In the genomic region with DNA sequence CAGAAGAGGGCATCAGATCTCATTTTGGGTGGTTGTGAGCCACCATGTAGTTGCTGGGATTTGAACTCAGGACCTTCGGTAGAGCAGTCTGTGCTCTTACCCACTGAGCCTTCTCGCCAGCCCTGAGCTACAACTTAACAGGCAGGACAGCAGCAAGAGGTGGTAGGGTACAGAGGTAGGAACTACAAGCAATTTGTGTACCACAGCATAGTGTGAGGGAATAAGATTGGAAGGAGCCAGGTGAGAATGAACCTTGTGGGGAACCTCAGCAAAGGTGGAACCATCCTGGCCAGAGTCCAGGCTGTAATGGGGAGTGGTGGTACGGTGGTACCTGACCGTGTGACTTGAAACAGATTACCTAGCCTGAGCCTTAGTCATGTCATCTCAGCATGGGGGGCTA, we compare ENCODE assay signal across 22 mouse cellular contexts. TPM values are rescaled to one million over a fixed set of nuclear protein-coding genes. Genes with fewer than 3 reads are reported as not detected.
DNase-seq lines count a peak whose midpoint lies in the region; TF ChIP-seq lines count a peak whose summit lies in the region.
"Had no signal": no experiment of that assay in that cellular context is flagged by ENCODE, and none has a peak within 500 bp of the region (broad histone marks: within the 10 kb centered on the region; RNA-seq: fewer than 3 reads in every experiment).

No protein-coding gene starts in this region.

- TF ChIP-seq CTCF in testis, adult 2 months (IDR thresholded peaks at IDR 0.05; ENCODE audit: control insufficient read depth, insufficient read depth, insufficient replicate concordance, low read depth, low read length), result no peak

- H3K4me3 ChIP-seq in testis, adult 2 months (ENCODE audit: control insufficient read depth, low read depth, low read length), result peak overlapping the region; percentile 55
- H3K4me3 ChIP-seq: embryonic facial prominence, embryonic 12.5 days; forebrain, embryonic 15.5 days; heart, embryonic 12.5 days; hindbrain, embryonic 15.5 days had no signal

- peaks cover 18% of the 10 kb centered on the region for H3K4me1 ChIP-seq in testis, adult 2 months (ENCODE audit: control insufficient read depth, insufficient read depth, low read length)

- H3K36me3 ChIP-seq in testis, adult 2 months (ENCODE audit: control insufficient read depth, insufficient read depth, low read length), result peaks cover 2% of the 10 kb centered on the region

- DNase-seq in cerebellum, adult 11-12 months, result peak; percentile 40
- no peak for DNase-seq in cerebellum, postnatal 10 days
- DNase-seq in gastrocnemius, postnatal 10 days, result peak; percentile 5
- DNase-seq in gastrocnemius, adult 8-10 months (ENCODE audit: low spot score in 2 of 2), result no peak
- DNase-seq in kidney, postnatal 10 days, result peak; percentile 18
- DNase-seq in kidney, adult 18-20 months, result no peak
- no peak for DNase-seq in testis, postnatal 10 days (ENCODE audit: low spot score)

- no peaks in the 10 kb centered on the region for H3K27me3 ChIP-seq in testis, adult 2 months (ENCODE audit: control insufficient read depth, insufficient read depth, low read length)
- H3K27me3 ChIP-seq: embryonic facial prominence, embryonic 12.5 days; forebrain, embryonic 15.5 days; heart, embryonic 12.5 days; hindbrain, embryonic 15.5 days; Patski had no signal

- H3K27ac ChIP-seq in testis, adult 2 months (ENCODE audit: control insufficient read depth, insufficient read depth, low read depth, low read length), result no peak overlapping the region
- H3K27ac ChIP-seq: embryonic facial prominence, embryonic 12.5 days; forebrain, embryonic 15.5 days; hindbrain, embryonic 15.5 days had no signal

- no peak for TF ChIP-seq POLR2A in testis, adult 2 months (IDR thresholded peaks at IDR 0.05; ENCODE audit: control insufficient read depth, low read depth, low read length)

RNA-seq across cellular contexts. Expression of gene Git1, which starts 8.6 kb away (rescaled TPM):
- 10 to 100 TPM; 31.5 to 39.9 TPM for total RNA-seq in gastrocnemius, postnatal 10 days (2021)
- 10 to 100 TPM; 25.7 to 34.1 (median 29.7) TPM for total RNA-seq in gastrocnemius, adult 8-10 months (2022)
- polyA plus RNA-seq in testis, adult 2 months (2012; rRNA removed), result 566 and 585 TPM in 2 replicates

RNA-seq across cellular contexts. Expression of gene Ankrd13b, which starts 12.5 kb away (rescaled TPM):
- total RNA-seq in gastrocnemius, postnatal 10 days (2021), result 1 to 10 TPM; 7.2 to 9.3 TPM
- total RNA-seq in gastrocnemius, adult 8-10 months (2022), result 10 to 100 TPM in 3 of 4 experiments, 1 to 10 TPM in 1; 9.1 to 13.7 (median 11.7) TPM
- 2.9 and 3.6 TPM in 2 replicates for polyA plus RNA-seq in testis, adult 2 months (2012; rRNA removed)

RNA-seq across cellular contexts. Expression of gene Abhd15, which starts 12.9 kb away (rescaled TPM):
- total RNA-seq in gastrocnemius, postnatal 10 days (2021), result under 1 TPM; 0.70 to 0.81 TPM
- total RNA-seq in gastrocnemius, adult 8-10 months (2022), result under 1 TPM; 0.10 to 0.92 (median 0.39) TPM
- polyA plus RNA-seq in testis, adult 2 months (2012; rRNA removed), result 0.17 and 0.28 TPM in 2 replicates

RNA-seq across cellular contexts. Expression of gene Trp53i13, which starts 13.8 kb away (rescaled TPM):
- total RNA-seq in gastrocnemius, postnatal 10 days (2021), result 10 to 100 TPM in 1 of 2 experiments, 1 to 10 TPM in 1; 7.7 to 10.0 TPM
- total RNA-seq in gastrocnemius, adult 8-10 months (2022), result 1 to 10 TPM; 3.3 to 6.0 (median 3.8) TPM
- 46.7 and 54.1 TPM in 2 replicates for polyA plus RNA-seq in testis, adult 2 months (2012; rRNA removed)

RNA-seq across cellular contexts. Expression of gene Gm10392, which starts 17.0 kb away (rescaled TPM):
- total RNA-seq in gastrocnemius, postnatal 10 days (2021), result not detected
- total RNA-seq in gastrocnemius, adult 8-10 months (2022), result not detected
- polyA plus RNA-seq in testis, adult 2 months (2012; rRNA removed), result not detected in 2 replicates
- total RNA-seq: adrenal gland, adult 2 months; adrenal gland, postnatal 25 days; gastrocnemius, postnatal 14 days; heart, adult 8-10 months; heart, postnatal 36 days had no signal
- polyA plus RNA-seq: adrenal gland, adult 2 months; C2C12; cortical plate, adult 2 months; embryonic facial prominence, embryonic 12.5 days; forebrain, embryonic 15.5 days; gonadal fat pad, adult 2 months; heart, embryonic 12.5 days; hindbrain, embryonic 11.5 days; Patski had no signal

Comparison
In these comparisons a context has a peak if more than half of its experiments do, and no peak if none do; other contexts are left out.
1. DNase-seq: peak in cerebellum, adult 11-12 months (single experiment), gastrocnemius, postnatal 10 days (single experiment) and kidney, postnatal 10 days (single experiment); none in cerebellum, postnatal 10 days (0 of 2), gastrocnemius, adult 8-10 months (0 of 2), kidney, adult 18-20 months (single experiment) and testis, postnatal 10 days (single experiment).